12 mouse cellular contexts compared by ENCODE assay signal in the genomic region with DNA sequence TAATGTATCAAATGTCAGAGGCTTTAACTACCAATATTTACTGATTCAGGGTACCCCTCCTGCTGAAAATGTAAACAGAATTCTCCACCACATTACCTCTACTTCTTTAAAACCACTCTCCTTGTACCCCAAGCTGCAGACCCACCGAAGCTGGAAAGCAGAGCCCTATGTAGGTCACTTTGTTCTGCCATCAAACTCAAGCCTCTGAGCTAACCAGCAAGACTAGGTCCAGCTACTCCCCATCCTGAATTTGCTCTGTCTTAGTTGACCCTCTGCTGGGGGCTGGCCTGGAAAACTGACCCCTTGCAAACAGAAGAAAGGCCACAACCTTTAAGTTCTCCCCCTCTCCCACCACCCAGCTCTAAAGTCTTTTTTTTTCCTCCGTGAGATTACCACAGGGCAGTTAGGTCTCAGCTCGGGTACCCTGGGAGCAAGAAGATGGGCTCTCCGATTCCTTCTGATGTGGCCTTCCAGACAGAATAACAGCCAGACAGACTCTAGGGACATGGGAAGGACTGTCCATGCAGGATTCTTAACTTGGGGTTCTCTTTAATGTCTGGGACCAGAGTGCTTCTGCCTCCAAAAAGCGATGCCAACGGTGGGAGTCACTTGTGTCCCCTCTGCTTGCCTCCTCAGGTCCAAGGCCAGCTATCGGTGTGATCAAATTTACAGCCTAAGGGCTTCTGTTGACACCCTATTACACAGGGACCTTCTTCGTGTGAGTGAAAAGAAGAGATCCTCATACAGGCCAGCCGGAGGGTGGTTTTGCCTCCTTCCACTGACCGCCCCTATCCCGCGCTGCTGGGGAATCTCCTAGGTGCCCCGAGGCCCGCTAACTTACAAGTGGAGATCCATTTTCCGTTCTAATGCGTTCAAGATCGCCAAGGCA. TPM values are rescaled to one million over a fixed set of nuclear protein-coding genes. Genes with fewer than 3 reads are reported as not detected.
DNase-seq lines count a peak whose midpoint lies in the region; ATAC-seq and TF ChIP-seq lines count a peak whose summit lies in the region.
"Had no signal": no experiment of that assay in that cellular context is flagged by ENCODE, and none has a peak within 500 bp of the region (broad histone marks: within the 10 kb centered on the region; RNA-seq: fewer than 3 reads in every experiment).

No protein-coding gene starts in this region.

- peaks cover 99% of the 10 kb centered on the region for H3K27me3 ChIP-seq in kidney, embryonic 15.5 days
- H3K27me3 ChIP-seq in embryonic facial prominence, embryonic 14.5 days (replicated peaks; ENCODE audit: control insufficient read depth, insufficient read depth, low read length), result peaks cover 97% of the 10 kb centered on the region
- peaks cover 5% of the 10 kb centered on the region for H3K27me3 ChIP-seq in limb, embryonic 11.5 days (ENCODE audit: control insufficient read depth, insufficient read depth, low read length)
- peaks cover 63% of the 10 kb centered on the region for H3K27me3 ChIP-seq in small intestine, adult 2 months (ENCODE audit: control insufficient read depth, insufficient read depth, low read length)

- H3K36me3 ChIP-seq in kidney, embryonic 15.5 days, result no peaks in the 10 kb centered on the region
- no peaks in the 10 kb centered on the region for H3K36me3 ChIP-seq in embryonic facial prominence, embryonic 14.5 days (ENCODE audit: control insufficient read depth, insufficient read depth, low read length)
- no peaks in the 10 kb centered on the region; the same call in 1 of the 2 replicates for H3K36me3 ChIP-seq in limb, embryonic 11.5 days (ENCODE audit: control insufficient read depth, insufficient read depth, low read length)
- H3K36me3 ChIP-seq in small intestine, adult 2 months (ENCODE audit: control insufficient read depth, insufficient read depth, low read length), result no peaks in the 10 kb centered on the region

- no peaks in the 10 kb centered on the region for H3K9me3 ChIP-seq in kidney, embryonic 15.5 days (replicated peaks)
- no peaks in the 10 kb centered on the region for H3K9me3 ChIP-seq in embryonic facial prominence, embryonic 14.5 days (ENCODE audit: control insufficient read depth, low read length)
- no peaks in the 10 kb centered on the region for H3K9me3 ChIP-seq in limb, embryonic 11.5 days (ENCODE audit: control insufficient read depth, low read length)

- no peak for ATAC-seq in kidney, embryonic 15.5 days (replicated peaks; ENCODE audit: low FRiP score)
- ATAC-seq in embryonic facial prominence, embryonic 14.5 days (ENCODE audit: low read depth), result no peak
- no peak for ATAC-seq in limb, embryonic 11.5 days (ENCODE audit: insufficient number of reproducible peaks, low FRiP score, low TSS enrichment, low read depth)
- ATAC-seq: inflammation-experienced regulatory T-cells, adult 6 months; lung, postnatal 0 days had no signal

- DNase-seq in kidney, adult 8-10 months, result no peak
- DNase-seq in embryonic facial prominence, embryonic 14.5 days (ENCODE audit: low spot score), result no peak
- DNase-seq in limb, embryonic 11.5 days (ENCODE audit: low spot score), result peak; percentile 66
- DNase-seq in adrenal gland, adult 2 months, result no peak
- no peak for DNase-seq in kidney, postnatal 4 days
- DNase-seq: layer of hippocampus, adult 9-11 months; thymus, postnatal 36 days had no signal

- H3K4me2 ChIP-seq in kidney, embryonic 15.5 days, result no peak overlapping the region
- H3K4me2 ChIP-seq in embryonic facial prominence, embryonic 14.5 days (ENCODE audit: low read depth, low read length), result peak overlapping the region; percentile 67
- H3K4me2 ChIP-seq in limb, embryonic 11.5 days (ENCODE audit: low read depth, severe bottlenecking), result peak overlapping the region; percentile 61

- peaks cover 18% of the 10 kb centered on the region for H3K4me1 ChIP-seq in kidney, embryonic 15.5 days
- peaks cover 5% of the 10 kb centered on the region; the same call in 1 of the 2 replicates for H3K4me1 ChIP-seq in embryonic facial prominence, embryonic 14.5 days (ENCODE audit: control insufficient read depth, insufficient read depth, low read length)
- no peaks in the 10 kb centered on the region for H3K4me1 ChIP-seq in limb, embryonic 11.5 days (ENCODE audit: control insufficient read depth, insufficient read depth, low read length)
- peaks cover 10% of the 10 kb centered on the region; the same call in 1 of the 2 replicates for H3K4me1 ChIP-seq in small intestine, adult 2 months (ENCODE audit: control insufficient read depth, insufficient read depth, insufficient read length, low read length)

- no peak overlapping the region for H3K9ac ChIP-seq in kidney, embryonic 15.5 days
- peak overlapping the region; percentile 66 for H3K9ac ChIP-seq in embryonic facial prominence, embryonic 14.5 days (ENCODE audit: low read depth, low read length)
- peak overlapping the region; percentile 78 for H3K9ac ChIP-seq in limb, embryonic 11.5 days (ENCODE audit: low read length)

- H3K4me3 ChIP-seq in kidney, embryonic 15.5 days (replicated peaks), result peak overlapping the region; percentile 10; the same call in 1 of the 2 replicates
- H3K4me3 ChIP-seq in embryonic facial prominence, embryonic 14.5 days (ENCODE audit: low read depth, low read length), result peak overlapping the region; percentile 47
- peak overlapping the region; percentile 85 for H3K4me3 ChIP-seq in limb, embryonic 11.5 days (ENCODE audit: low read depth, low read length)
- H3K4me3 ChIP-seq in small intestine, adult 2 months (ENCODE audit: low read depth, low read length), result peak overlapping the region; percentile 19; the same call in 1 of the 2 replicates

- no peak for TF ChIP-seq POLR2A in small intestine, adult 2 months (IDR thresholded peaks at IDR 0.05; ENCODE audit: low read depth, low read length)

- no peak overlapping the region for H3K27ac ChIP-seq in kidney, embryonic 15.5 days
- H3K27ac ChIP-seq in embryonic facial prominence, embryonic 14.5 days (replicated peaks; ENCODE audit: low read depth, low read length), result peak overlapping the region; percentile 33; the same call in 1 of the 2 replicates
- peak overlapping the region; percentile 88 for H3K27ac ChIP-seq in limb, embryonic 11.5 days (replicated peaks; ENCODE audit: low read depth, low read length)
- H3K27ac ChIP-seq in small intestine, adult 2 months (ENCODE audit: insufficient read depth, low read depth, low read length), result no peak overlapping the region

- TF ChIP-seq CTCF in small intestine, adult 2 months (IDR thresholded peaks at IDR 0.05; ENCODE audit: extremely low read depth, insufficient read length, insufficient replicate concordance, low read depth, low read length), result no peak

- 3% methylated on average over 17 of the region's 17 CpGs for WGBS in kidney, embryonic 15.5 days
- WGBS in embryonic facial prominence, embryonic 14.5 days, result 5% methylated on average over 17 of the region's 17 CpGs
- WGBS in limb, embryonic 11.5 days, result 2% methylated on average over 17 of the region's 17 CpGs
- WGBS in small intestine, adult 2 months, result 12% methylated on average over 17 of the region's 17 CpGs

RNA-seq across cellular contexts. Expression of gene Hand2, which starts 1.4 kb away (rescaled TPM):
- 0.27 and 1.7 TPM in 2 replicates for polyA plus RNA-seq in kidney, embryonic 15.5 days (2015; fragmentation: Nextera tagmentation; extraction: Ambion mirVana)
- polyA plus RNA-seq in embryonic facial prominence, embryonic 14.5 days (2014; fragmentation: Nextera tagmentation; extraction: Ambion mirVana), result 2.9 and 3.6 TPM in 2 replicates
- polyA plus RNA-seq in limb, embryonic 11.5 days (2014; fragmentation: Nextera tagmentation; extraction: Ambion mirVana), result 27.3 and 30.3 TPM in 2 replicates
- 5.5 and 6.5 TPM in 2 replicates for polyA plus RNA-seq in small intestine, adult 2 months (2012; rRNA removed)
- 10 to 100 TPM; 30.6 to 56.3 TPM for total RNA-seq in adrenal gland, adult 2 months (2021)
- polyA plus RNA-seq in adrenal gland, adult 2 months (2012; rRNA removed), result 46.9 and 76.2 TPM in 2 replicates
- polyA plus RNA-seq: cortical plate, adult 2 months; inflammation-experienced regulatory T-cells, adult 6 months had no signal

Comparison
In these comparisons a context has a peak if more than half of its experiments do, and no peak if none do; other contexts are left out.
1. H3K27ac ChIP-seq: peak in embryonic facial prominence, embryonic 14.5 days (single experiment) and limb, embryonic 11.5 days (single experiment); none in kidney, embryonic 15.5 days (single experiment) and small intestine, adult 2 months (single experiment).
2. H3K4me3 ChIP-seq: peak in every context shown above with its lines; median percentile 85 in limb, embryonic 11.5 days; 47 in embryonic facial prominence, embryonic 14.5 days; 19 in small intestine, adult 2 months; 10 in kidney, embryonic 15.5 days.